Mouse (Mus musculus) neural tube, embryonic 13.5 days (tissue): ENCODE measurements around the gene Retreg1. TPM values are rescaled to one million over a fixed set of nuclear protein-coding genes. Genes with fewer than 3 reads are reported as not detected.

Experiments used
- ATAC-seq: fragments of 200-750 bp; cut with Nextera tagmentation; 2 replicates; pipeline ENCODE4 v1.8.0; 2017; ENCODE audit warnings: low read depth, mild to moderate bottlenecking, moderate TSS enrichment, moderate library complexity
- H3K27ac ChIP-seq: fragments of 300-500 bp; sonication (generic); replicated peaks from 2 replicates; pipeline ENCODE4 v1.5.1; 2015; ENCODE audit warnings: moderate library complexity, mild to moderate bottlenecking, inconsistent platforms
- H3K27me3 ChIP-seq: fragments of 300-500 bp; sonication (generic); 2 replicates; pipeline ENCODE4 v1.6.1; 2015; ENCODE audit warnings: mild to moderate bottlenecking, inconsistent platforms
- H3K36me3 ChIP-seq: fragments of 300-500 bp; sonication (generic); 2 replicates; pipeline ENCODE4 v1.6.1; 2015; ENCODE audit warnings: mild to moderate bottlenecking, inconsistent platforms
- H3K4me1 ChIP-seq: fragments of 300-500 bp; sonication (generic); replicated peaks from 2 replicates; pipeline ENCODE4 v1.6.1; 2015; ENCODE audit warnings: inconsistent platforms
- H3K4me2 ChIP-seq: fragments of 300-500 bp; sonication (generic); 2 replicates; pipeline ENCODE4 v1.6.1; 2015; ENCODE audit warnings: inconsistent platforms, mild to moderate bottlenecking, moderate library complexity
- H3K4me3 ChIP-seq: fragments of 300-500 bp; sonication (generic); 2 replicates; pipeline ENCODE4 v1.5.1; 2015; ENCODE audit warnings: mild to moderate bottlenecking, inconsistent platforms
- H3K9ac ChIP-seq: fragments of 300-500 bp; sonication (generic); 2 replicates; pipeline ENCODE4 v1.6.1; 2015; ENCODE audit warnings: moderate library complexity, mild to moderate bottlenecking, inconsistent platforms
- H3K9me3 ChIP-seq: fragments of 300-500 bp; sonication (generic); 2 replicates; pipeline ENCODE4 v1.6.1; 2016; ENCODE audit warnings: inconsistent platforms
- WGBS: fragments of 180-500 bp; shearing (Covaris S2); methylation state at CpG from one replicate; pipeline ENCODE4 v1.1.7; 2015; 5-methylcytosine and 5-hydroxymethylcytosine counted together
- polyA plus RNA-seq: library from polyadenylated mRNA; unstranded; fragments of >200 nt; fragmentation: Nextera tagmentation; extraction: Ambion mirVana; gene quantifications from 2 replicates; pipeline ENCODE4 v1.2.1, GENCODE M21; 2015

The Retreg1 gene
- polyA plus RNA-seq, 1 experiment from 2014 or later = 11.3 TPM

GRCm38 (mm10) chr15:25912911-25913310 lies 69.9 kb downstream of the Retreg1 start:
- Histone ChIP-seq H3K4me3 (no peak overlapping the region), H3K4me1 (no peaks in the 10 kb centered on the region), H3K9me3 (no peaks in the 10 kb centered on the region), H3K27me3 (no peaks in the 10 kb centered on the region), H3K4me2 (no peak overlapping the region), H3K9ac (no peak overlapping the region), H3K27ac (no peak overlapping the region), H3K36me3 (no peaks in the 10 kb centered on the region)
- 86% methylated on average over 7 of the region's 7 CpGs for WGBS
- no peak for ATAC-seq

GRCm38 (mm10) chr15:25913659-25914058 lies 70.7 kb downstream of the Retreg1 start:
- Histone ChIP-seq H3K4me3 (no peak overlapping the region), H3K27ac (no peak overlapping the region), H3K9me3 (no peaks in the 10 kb centered on the region), H3K4me2 (no peak overlapping the region), H3K36me3 (no peaks in the 10 kb centered on the region), H3K4me1 (no peaks in the 10 kb centered on the region), H3K27me3 (no peaks in the 10 kb centered on the region), H3K9ac (no peak overlapping the region)
- WGBS = 57% methylated on average over 9 of the region's 9 CpGs
- no peak for ATAC-seq

- Histone ChIP-seq H3K36me3 (no peaks in the 10 kb centered on the region), H3K27me3 (no peaks in the 10 kb centered on the region), H3K4me3 (no peak overlapping the region), H3K9ac (no peak overlapping the region), H3K9me3 (no peaks in the 10 kb centered on the region), H3K4me1 (no peaks in the 10 kb centered on the region), H3K4me2 (no peak overlapping the region), H3K27ac (no peak overlapping the region)
- ATAC-seq = no peak
- 83% methylated on average over 4 of the region's 4 CpGs for WGBS
Observed at GRCm38 (mm10) chr15:25914160-25914559, 71.2 kb downstream of the Retreg1 start.

- H3K36me3 ChIP-seq = no peaks in the 10 kb centered on the region
- H3K4me2 ChIP-seq = no peak overlapping the region
- H3K27ac ChIP-seq = no peak overlapping the region
- H3K27me3 ChIP-seq = no peaks in the 10 kb centered on the region
- no peak overlapping the region for H3K9ac ChIP-seq
- 77% methylated on average over 10 of the region's 10 CpGs for WGBS
- H3K9me3 ChIP-seq = no peaks in the 10 kb centered on the region
- H3K4me1 ChIP-seq = no peaks in the 10 kb centered on the region
- no peak overlapping the region for H3K4me3 ChIP-seq
- no peak for ATAC-seq
Observed at GRCm38 (mm10) chr15:25915013-25915412, 72.0 kb downstream of the Retreg1 start.

GRCm38 (mm10) chr15:25915574-25916205 lies 72.7 kb downstream of the Retreg1 start:
- 79% methylated on average over 11 of the region's 11 CpGs for WGBS
- Histone ChIP-seq H3K27ac (peak overlapping the region; percentile 55), H3K27me3 (no peaks in the 10 kb centered on the region), H3K36me3 (no peaks in the 10 kb centered on the region), H3K4me1 (no peaks in the 10 kb centered on the region), H3K9me3 (no peaks in the 10 kb centered on the region), H3K4me2 (no peak overlapping the region), H3K9ac (no peak overlapping the region), H3K4me3 (no peak overlapping the region)
- no peak for ATAC-seq

- Histone ChIP-seq H3K9me3 (no peaks in the 10 kb centered on the region), H3K4me3 (no peak overlapping the region), H3K9ac (no peak overlapping the region), H3K27me3 (no peaks in the 10 kb centered on the region), H3K27ac (no peak overlapping the region), H3K4me1 (no peaks in the 10 kb centered on the region), H3K36me3 (no peaks in the 10 kb centered on the region), H3K4me2 (no peak overlapping the region)
- WGBS = 82% methylated on average over 2 of the region's 2 CpGs
- ATAC-seq = no peak
Observed at GRCm38 (mm10) chr15:25916252-25916651, 73.3 kb downstream of the Retreg1 start.

- H3K4me2 ChIP-seq = no peak overlapping the region
- ATAC-seq = no peak
- no peaks in the 10 kb centered on the region for H3K36me3 ChIP-seq
- H3K27ac ChIP-seq = no peak overlapping the region
- no peak overlapping the region for H3K9ac ChIP-seq
- H3K4me1 ChIP-seq = no peaks in the 10 kb centered on the region
- H3K9me3 ChIP-seq = no peaks in the 10 kb centered on the region
- WGBS = 91% methylated on average over 7 of the region's 7 CpGs
- H3K4me3 ChIP-seq = no peak overlapping the region
- H3K27me3 ChIP-seq = no peaks in the 10 kb centered on the region
Observed at GRCm38 (mm10) chr15:25918641-25919040, 75.7 kb downstream of the Retreg1 start.

GRCm38 (mm10) chr15:25919995-25920394 lies 77.0 kb downstream of the Retreg1 start:
- Histone ChIP-seq H3K27ac (no peak overlapping the region), H3K36me3 (no peaks in the 10 kb centered on the region), H3K9me3 (no peaks in the 10 kb centered on the region), H3K27me3 (no peaks in the 10 kb centered on the region), H3K4me1 (no peaks in the 10 kb centered on the region), H3K4me3 (no peak overlapping the region), H3K9ac (no peak overlapping the region), H3K4me2 (no peak overlapping the region)
- WGBS = 96% methylated on average over 4 of the region's 4 CpGs
- no peak for ATAC-seq

GRCm38 (mm10) chr15:25920886-25921285 lies 77.9 kb downstream of the Retreg1 start:
- no peak overlapping the region for H3K27ac ChIP-seq
- no peaks in the 10 kb centered on the region for H3K9me3 ChIP-seq
- 93% methylated on average over 6 of the region's 6 CpGs for WGBS
- no peak overlapping the region for H3K4me3 ChIP-seq
- H3K4me1 ChIP-seq = no peaks in the 10 kb centered on the region
- ATAC-seq = no peak
- no peaks in the 10 kb centered on the region for H3K36me3 ChIP-seq
- no peak overlapping the region for H3K9ac ChIP-seq
- H3K27me3 ChIP-seq = no peaks in the 10 kb centered on the region
- H3K4me2 ChIP-seq = no peak overlapping the region

GRCm38 (mm10) chr15:25922007-25922406 lies 79.0 kb downstream of the Retreg1 start:
- H3K4me3 ChIP-seq = no peak overlapping the region
- 72% methylated on average over 2 of the region's 2 CpGs for WGBS

GRCm38 (mm10) chr15:25923916-25924315 lies 80.9 kb downstream of the Retreg1 start:
- 87% methylated on average over 8 of the region's 8 CpGs for WGBS

More at GRCm38 (mm10) chr15:25922007-25922406, 79.0 kb downstream of the Retreg1 start:
- H3K27me3 ChIP-seq = no peaks in the 10 kb centered on the region
- H3K4me1 ChIP-seq = no peaks in the 10 kb centered on the region
- no peak overlapping the region for H3K4me2 ChIP-seq
- no peaks in the 10 kb centered on the region for H3K36me3 ChIP-seq
- H3K9me3 ChIP-seq = no peaks in the 10 kb centered on the region
- H3K27ac ChIP-seq = no peak overlapping the region
- no peak for ATAC-seq
- H3K9ac ChIP-seq = no peak overlapping the region

GRCm38 (mm10) chr15:25926171-25926570 lies 83.2 kb downstream of the Retreg1 start:
- ATAC-seq = no peak
- H3K4me1 ChIP-seq = no peaks in the 10 kb centered on the region
- 96% methylated on average over 4 of the region's 4 CpGs for WGBS

More at GRCm38 (mm10) chr15:25923916-25924315, 80.9 kb downstream of the Retreg1 start:
- Histone ChIP-seq H3K9me3 (no peaks in the 10 kb centered on the region), H3K4me3 (no peak overlapping the region), H3K36me3 (no peaks in the 10 kb centered on the region), H3K9ac (no peak overlapping the region), H3K27ac (no peak overlapping the region), H3K4me1 (no peaks in the 10 kb centered on the region), H3K27me3 (no peaks in the 10 kb centered on the region), H3K4me2 (no peak overlapping the region)
- ATAC-seq = no peak

GRCm38 (mm10) chr15:25927106-25927505 lies 84.1 kb downstream of the Retreg1 start:
- no peak overlapping the region for H3K4me3 ChIP-seq
- H3K27ac ChIP-seq = no peak overlapping the region
- no peaks in the 10 kb centered on the region for H3K36me3 ChIP-seq
- 96% methylated on average over 14 of the region's 14 CpGs for WGBS
- H3K27me3 ChIP-seq = no peaks in the 10 kb centered on the region
- H3K4me2 ChIP-seq = no peak overlapping the region
- H3K9me3 ChIP-seq = no peaks in the 10 kb centered on the region
- H3K9ac ChIP-seq = no peak overlapping the region
- no peaks in the 10 kb centered on the region for H3K4me1 ChIP-seq
- no peak for ATAC-seq

More at GRCm38 (mm10) chr15:25926171-25926570, 83.2 kb downstream of the Retreg1 start:
- Histone ChIP-seq H3K27me3 (no peaks in the 10 kb centered on the region), H3K4me3 (no peak overlapping the region), H3K36me3 (no peaks in the 10 kb centered on the region), H3K9ac (no peak overlapping the region), H3K9me3 (no peaks in the 10 kb centered on the region), H3K4me2 (no peak overlapping the region), H3K27ac (no peak overlapping the region)
